8 mouse cellular contexts compared by ENCODE assay signal in genomic region chr19:47090550-47091156, GRCm38 (mm10). TPM values are rescaled to one million over a fixed set of nuclear protein-coding genes. Genes with fewer than 3 reads are reported as not detected.
A peak's percentile ranks its signal among the peaks of the same experiment; 100 is the strongest.
DNase-seq lines count a peak whose midpoint lies in the region; ATAC-seq and TF ChIP-seq lines count a peak whose summit lies in the region.

Gene Usmg5, minus strand, starts transcription at chr19:47090647.
Gene Pdcd11, plus strand, starts transcription at chr19:47090768.

- peak within 1 kb of the TSS; percentile 91 for H3K4me3 ChIP-seq in G1E (ENCODE audit: low read depth, low read length)
- H3K4me3 ChIP-seq in forebrain, embryonic 16.5 days (replicated peaks; ENCODE audit: low read length), result peak within 1 kb of the TSS; percentile 78
- peak within 1 kb of the TSS; percentile 76 for H3K4me3 ChIP-seq in layer of hippocampus, adult 2 months
- peak within 1 kb of the TSS; percentile 98 for H3K4me3 ChIP-seq in lung, embryonic 14.5 days (ENCODE audit: low read depth, low read length)
- H3K4me3 ChIP-seq in olfactory bulb, adult 2 months (ENCODE audit: insufficient read depth, low read depth, low read length), result peak within 1 kb of the TSS; percentile 70
- H3K4me3 ChIP-seq in thymus, adult 2 months (ENCODE audit: control insufficient read depth, insufficient read depth, low read length), result peak within 1 kb of the TSS; percentile 74

- peak within 1 kb of the TSS; percentile 64 for H3K27ac ChIP-seq in forebrain, embryonic 16.5 days (ENCODE audit: low read length)
- peak within 1 kb of the TSS; percentile 98 for H3K27ac ChIP-seq in layer of hippocampus, adult 2 months
- H3K27ac ChIP-seq in lung, embryonic 14.5 days (ENCODE audit: low read depth), result peak within 1 kb of the TSS; percentile 79
- peak within 1 kb of the TSS; percentile 92 for H3K27ac ChIP-seq in olfactory bulb, adult 2 months (ENCODE audit: insufficient read depth, low read depth, low read length)
- peak within 1 kb of the TSS; percentile 30 for H3K27ac ChIP-seq in thymus, adult 2 months (ENCODE audit: control insufficient read depth, insufficient read depth, low read length)

- peak within 1 kb of the TSS; percentile 88 for H3K4me2 ChIP-seq in forebrain, embryonic 16.5 days (ENCODE audit: low read length)
- H3K4me2 ChIP-seq in lung, embryonic 14.5 days, result peak within 1 kb of the TSS; percentile 80

- TF ChIP-seq CTCF in G1E (IDR thresholded peaks at IDR 0.05; ENCODE audit: low read depth, low read length), result no peak
- TF ChIP-seq CTCF in layer of hippocampus, adult 2 months (conservative IDR thresholded peaks at IDR 0.05), result no peak
- no peak for TF ChIP-seq CTCF in lung, embryonic 14.5 days (IDR thresholded peaks at IDR 0.05; ENCODE audit: low read depth)
- no peak for TF ChIP-seq CTCF in olfactory bulb, adult 2 months (IDR thresholded peaks at IDR 0.05; ENCODE audit: insufficient read depth, low read depth, low read length)
- peak; percentile 73 for TF ChIP-seq CTCF in thymus, adult 2 months (IDR thresholded peaks at IDR 0.05; ENCODE audit: borderline replicate concordance, control insufficient read depth, extremely low read depth, insufficient read depth, low read length, poor library complexity)

- H3K27me3 ChIP-seq in G1E (ENCODE audit: insufficient read depth, low read length), result no peaks in the 10 kb centered on the region
- no peaks in the 10 kb centered on the region for H3K27me3 ChIP-seq in forebrain, embryonic 16.5 days (replicated peaks; ENCODE audit: control insufficient read depth, insufficient read depth, low read length)
- H3K27me3 ChIP-seq in lung, embryonic 14.5 days (ENCODE audit: insufficient read depth, low read length), result no peaks in the 10 kb centered on the region
- H3K27me3 ChIP-seq in thymus, adult 2 months (ENCODE audit: control insufficient read depth, insufficient read depth, low read length), result no peaks in the 10 kb centered on the region

- TF ChIP-seq POLR2A in olfactory bulb, adult 2 months (IDR thresholded peaks at IDR 0.05; ENCODE audit: insufficient read depth, low read depth, low read length), result peak; percentile 69
- TF ChIP-seq POLR2A in thymus, adult 2 months (IDR thresholded peaks at IDR 0.05; ENCODE audit: control insufficient read depth, extremely low read depth, insufficient read depth, low read length, poor library complexity), result peak; percentile 88

- peak; percentile 96 for ATAC-seq in G1E (ENCODE audit: extremely low read depth, insufficient number of reproducible peaks, low FRiP score, poor library complexity, severe bottlenecking)
- peak; percentile 100 for ATAC-seq in forebrain, embryonic 16.5 days
- peak; percentile 99 for ATAC-seq in lung, embryonic 14.5 days (ENCODE audit: insufficient read depth)

- intact Hi-C loops in heart, postnatal 36 days (cut with DNase I), result loop anchor here (1.0 kb wide), 1 partner anchor 22 kb away; no protein-coding TSS in a partner anchor

- under 1% methylated on average over 56 of the region's 56 CpGs for WGBS in forebrain, embryonic 16.5 days
- WGBS in lung, embryonic 14.5 days, result under 1% methylated on average over 56 of the region's 56 CpGs
- under 1% methylated on average over 56 of the region's 56 CpGs for WGBS in olfactory bulb, adult 2 months
- WGBS in thymus, adult 2 months, result under 1% methylated on average over 56 of the region's 56 CpGs

- DNase-seq in G1E (ENCODE audit: low spot score), result peak; percentile 97
- DNase-seq in cerebellum, adult 18-20 months, result peak; percentile 97 to 98
- DNase-seq in heart, postnatal 36 days, result peak; percentile 94 to 96
- peak; percentile 97 to 98 for DNase-seq in layer of hippocampus, adult 2 months (ENCODE audit: low spot score in 2 of 2)
- peak; percentile 98 for DNase-seq in lung, embryonic 14.5 days
- DNase-seq in thymus, adult 2 months, result peak; percentile 96

- H3K9ac ChIP-seq in forebrain, embryonic 16.5 days (replicated peaks; ENCODE audit: low read depth, low read length), result peak within 1 kb of the TSS; percentile 91
- peak within 1 kb of the TSS; percentile 98 for H3K9ac ChIP-seq in lung, embryonic 14.5 days

- no peaks in the 10 kb centered on the region for H3K9me3 ChIP-seq in G1E (replicated peaks)
- H3K9me3 ChIP-seq in forebrain, embryonic 16.5 days (ENCODE audit: control insufficient read depth, low read length), result no peaks in the 10 kb centered on the region
- H3K9me3 ChIP-seq in lung, embryonic 14.5 days (ENCODE audit: low read depth, low read length), result no peaks in the 10 kb centered on the region

- peaks cover 62% of the 10 kb centered on the region for H3K36me3 ChIP-seq in G1E (replicated peaks)
- peaks cover 7% of the 10 kb centered on the region for H3K36me3 ChIP-seq in forebrain, embryonic 16.5 days (ENCODE audit: control insufficient read depth, insufficient read depth)
- H3K36me3 ChIP-seq in lung, embryonic 14.5 days (ENCODE audit: insufficient read depth), result peaks cover 38% of the 10 kb centered on the region
- H3K36me3 ChIP-seq in thymus, adult 2 months (ENCODE audit: control insufficient read depth, insufficient read depth, low read length), result peaks cover 2% of the 10 kb centered on the region

- peaks cover 38% of the 10 kb centered on the region for H3K4me1 ChIP-seq in G1E (ENCODE audit: insufficient read depth, low read depth, low read length)
- H3K4me1 ChIP-seq in forebrain, embryonic 16.5 days (replicated peaks; ENCODE audit: control insufficient read depth, insufficient read depth, low read length), result peaks cover 20% of the 10 kb centered on the region
- peaks cover 4% of the 10 kb centered on the region; the same call in 1 of the 2 replicates for H3K4me1 ChIP-seq in lung, embryonic 14.5 days (ENCODE audit: insufficient read depth)
- H3K4me1 ChIP-seq in olfactory bulb, adult 2 months (ENCODE audit: control insufficient read depth, insufficient read depth, low read length), result peaks cover 2% of the 10 kb centered on the region; the same call in 1 of the 2 replicates
- 0 out of 2 replicates have a peak, but pooled peaks cover 3% of the 10 kb centered on the region for H3K4me1 ChIP-seq in thymus, adult 2 months (replicated peaks; ENCODE audit: control insufficient read depth, insufficient read depth, low read length)

RNA-seq across cellular contexts. Expression of gene Usmg5, which starts in this region (rescaled TPM):
- total RNA-seq in G1E (2014; fragmentation: Nextera tagmentation) (144 and 195 TPM in 2 replicates), G1E (2017) (1,057 and 1,170 TPM in 2 replicates)
- polyA plus RNA-seq in G1E (2012), result 15.0 and 27.1 TPM in 2 replicates
- polyA plus RNA-seq in forebrain, embryonic 16.5 days (2015; fragmentation: Nextera tagmentation; extraction: Ambion mirVana), result 1,159 and 1,247 TPM in 2 replicates
- total RNA-seq in heart, postnatal 36 days (2021), result 1,000 to 10,000 TPM; 2,349 to 2,453 TPM
- 100 to 1,000 TPM; 713 to 825 TPM for total RNA-seq in layer of hippocampus, adult 2 months (2021)
- 956 and 1,068 TPM in 2 replicates for polyA plus RNA-seq in lung, embryonic 14.5 days (2014; fragmentation: Nextera tagmentation; extraction: Ambion mirVana)
- polyA plus RNA-seq in olfactory bulb, adult 2 months (2012; ENCODE audit: insufficient read depth, insufficient read length, low replicate concordance, missing spikeins), result not detected in 2 replicates
- polyA plus RNA-seq in thymus, adult 2 months (2012; rRNA removed), result 75.6 and 114 TPM in 2 replicates

RNA-seq across cellular contexts. Expression of gene Pdcd11, which starts in this region (rescaled TPM):
- total RNA-seq in G1E (2014; fragmentation: Nextera tagmentation) (27.2 and 27.5 TPM in 2 replicates), G1E (2017) (29.3 and 30.9 TPM in 2 replicates)
- 32.9 and 37.5 TPM in 2 replicates for polyA plus RNA-seq in G1E (2012)
- 7.5 and 8.1 TPM in 2 replicates for polyA plus RNA-seq in forebrain, embryonic 16.5 days (2015; fragmentation: Nextera tagmentation; extraction: Ambion mirVana)
- total RNA-seq in heart, postnatal 36 days (2021), result 10 to 100 TPM; 10.3 to 10.8 TPM
- 10 to 100 TPM; 17.9 to 19.0 TPM for total RNA-seq in layer of hippocampus, adult 2 months (2021)
- polyA plus RNA-seq in lung, embryonic 14.5 days (2014; fragmentation: Nextera tagmentation; extraction: Ambion mirVana), result 11.5 and 13.3 TPM in 2 replicates
- polyA plus RNA-seq in olfactory bulb, adult 2 months (2012; ENCODE audit: insufficient read depth, insufficient read length, low replicate concordance, missing spikeins), result not detected in 2 replicates
- 11.5 and 13.2 TPM in 2 replicates for polyA plus RNA-seq in thymus, adult 2 months (2012; rRNA removed)

Comparison
In these comparisons a context has a peak if more than half of its experiments do, and no peak if none do; other contexts are left out.
1. Peak in every context shown above with its lines: DNase-seq, ATAC-seq, H3K4me3 ChIP-seq and H3K27ac ChIP-seq.
2. H3K27ac ChIP-seq: peak in every context shown above with its lines; median percentile 98 in layer of hippocampus, adult 2 months; 92 in olfactory bulb, adult 2 months; 79 in lung, embryonic 14.5 days; 64 in forebrain, embryonic 16.5 days; 30 in thymus, adult 2 months.